Mouse (Mus musculus) neural tube, embryonic 10.5 days (tissue): Measurements from ENCODE around the gene Gm156.
"Not testable (repeated sequence)": the region's sequence is repeated elsewhere in the genome, so short reads cannot be mapped to it uniquely, and the experiment has no call there.

Experiments
- DNase-seq: peaks from one replicate; pipeline ENCODE4 v3.0.0-alpha.2; 2017; ENCODE audit warnings: low spot score; ENCODE audit errors: extremely low spot score

Gene Gm156

GRCm38 (mm10) chr6:129784170-129784569, at the start of gene Gm156:
Gene Gm156, minus strand, starts transcription at chr6:129784270.
- DNase-seq: not testable (repeated sequence)

- DNase-seq: no peak
These were observed 41.5 kb upstream of the Gm156 start for GRCm38 (mm10) chr6:129825559-129825958.

GRCm38 (mm10) chr6:129824004-129824403, 39.9 kb upstream of the Gm156 start:
- DNase-seq: no peak

DNA sequence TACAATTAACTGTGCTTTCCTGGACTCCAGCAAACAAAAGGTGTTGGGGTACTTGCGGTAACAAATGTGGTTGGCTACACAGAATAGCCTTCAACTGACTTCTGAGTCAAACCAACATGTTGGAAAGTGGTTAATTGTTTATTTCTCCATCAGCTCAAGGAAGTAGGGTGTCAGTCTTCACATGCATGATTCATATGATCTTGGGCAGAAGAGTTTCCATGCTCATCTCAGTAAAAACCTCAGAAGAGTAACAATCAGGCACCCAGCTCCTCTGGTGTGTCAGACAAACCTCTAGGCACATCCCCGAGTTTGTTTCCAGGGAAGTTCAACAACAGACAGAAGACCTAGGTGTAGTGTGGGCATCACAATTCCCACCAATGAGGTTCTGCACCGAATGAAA, 33.7 kb upstream of the Gm156 start:
- no peak for DNase-seq

GRCm38 (mm10) chr6:129747654-129748032, 36.4 kb downstream of the Gm156 start:
- DNase-seq: no peak

GRCm38 (mm10) chr6:129747016-129747653, 36.9 kb downstream of the Gm156 start:
- no peak for DNase-seq

GRCm38 (mm10) chr6:129746151-129746550, 37.9 kb downstream of the Gm156 start:
- DNase-seq: no peak

GRCm38 (mm10) chr6:129740069-129740721, 43.9 kb downstream of the Gm156 start, which contains the start of gene Klri2:
Gene Klri2, minus strand, starts transcription at chr6:129740484.
- no peak for DNase-seq

- DNase-seq: no peak
These were observed 47.7 kb downstream of the Gm156 start for GRCm38 (mm10) chr6:129736414-129736813.

GRCm38 (mm10) chr6:129727237-129727636, 56.8 kb downstream of the Gm156 start:
- DNase-seq: no peak

DNA sequence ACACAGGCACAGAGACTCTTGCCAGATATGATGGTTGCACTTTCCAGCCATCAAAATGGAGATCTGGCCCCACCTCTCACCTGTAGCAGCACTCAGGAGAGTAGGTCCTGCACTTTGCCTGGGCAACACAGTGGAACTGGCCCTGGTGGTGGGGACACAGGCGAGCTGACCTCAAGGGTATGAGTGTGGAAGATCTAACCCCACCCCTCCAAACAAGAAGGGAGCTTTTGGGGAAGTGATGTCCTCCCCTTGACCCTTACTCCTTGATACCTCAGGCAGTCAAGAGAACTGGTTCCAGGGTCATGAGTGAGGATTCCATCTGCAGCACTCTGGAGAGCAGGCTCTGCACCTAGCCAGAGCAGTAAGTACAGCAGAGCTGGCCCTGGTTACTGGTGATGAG, 62.7 kb downstream of the Gm156 start:
- DNase-seq: no peak

- no peak for DNase-seq
These were observed 63.6 kb downstream of the Gm156 start for GRCm38 (mm10) chr6:129720487-129720886.

DNA sequence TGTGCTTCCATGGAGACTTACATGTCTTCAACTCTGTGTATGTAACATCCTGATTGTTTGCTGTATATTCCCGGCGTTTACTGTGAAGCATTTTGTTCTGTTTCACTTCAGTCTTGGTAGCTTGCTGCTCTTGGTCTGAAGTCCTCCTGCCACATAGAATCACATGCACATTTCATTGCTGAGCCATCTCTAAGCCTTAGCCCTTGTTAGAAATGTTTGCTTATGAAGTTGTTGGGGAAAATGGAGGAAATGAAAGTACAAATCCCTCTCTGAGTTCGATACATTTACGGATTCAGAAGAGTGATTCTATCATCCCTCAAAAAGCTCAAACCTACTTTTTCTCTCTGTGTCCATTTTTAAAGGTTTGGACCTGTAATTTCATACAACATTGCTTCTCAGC, 67.0 kb downstream of the Gm156 start, which contains the start of gene Klri1:
Gene Klri1, minus strand, starts transcription at position 101 of the 400 bp plus-strand sequence.
- no peak for DNase-seq
